Mouse (Mus musculus) stomach, postnatal 0 days (tissue): ENCODE measurements around the gene Hivep2.

ENCODE experiments used
- CTCF ChIP-seq: IDR thresholded peaks from 2 replicates; pipeline ENCODE4 v1.5.1; 2016; ENCODE audit warnings: antibody characterized with exemption, low read depth, mild to moderate bottlenecking, moderate library complexity
- EP300 ChIP-seq: optimal IDR thresholded peaks from 2 replicates; pipeline ENCODE3; 2016; ENCODE audit warnings: antibody characterized with exemption

GRCm38 (mm10) chr10:14064759-14065395, 99.0 kb downstream of the Hivep2 start:
- no peak for TF ChIP-seq EP300
- no peak for TF ChIP-seq CTCF
